Mouse (Mus musculus) layer of hippocampus, adult 6 months (tissue): ENCODE measurements around the gene Scn3b. TPM values are rescaled to one million over a fixed set of nuclear protein-coding genes. Genes with fewer than 3 reads are reported as not detected.

Experiments
- long read RNA-seq, 2 experiments: library from polyadenylated mRNA; unstranded; transcript quantifications; one replicate each; pipeline ENCODE4 v2.0.0; 2019 to 2020
- polyA plus RNA-seq: library from polyadenylated mRNA; unstranded; fragments of <200 nt; fragmentation: Nextera tagmentation; gene quantifications from 2 replicates; pipeline ENCODE4 v1.2.3, GENCODE M21; 2021

The Scn3b gene
- polyA plus RNA-seq: 63.6 and 73.1 TPM in 2 replicates
- long read RNA-seq, experiment 1, full-length matches to known transcripts: 30 of 71 reads
- long read RNA-seq, experiment 1, partial matches to known transcripts: 7 of 71 reads
- long read RNA-seq, experiment 1, other reads (novel, unspliced or antisense): 34 of 71 reads
- long read RNA-seq, experiment 2, full-length matches to known transcripts: 271 of 403 reads
- long read RNA-seq, experiment 2, partial matches to known transcripts: 18 of 403 reads
- long read RNA-seq, experiment 2, other reads (novel, unspliced or antisense): 114 of 403 reads

DNA sequence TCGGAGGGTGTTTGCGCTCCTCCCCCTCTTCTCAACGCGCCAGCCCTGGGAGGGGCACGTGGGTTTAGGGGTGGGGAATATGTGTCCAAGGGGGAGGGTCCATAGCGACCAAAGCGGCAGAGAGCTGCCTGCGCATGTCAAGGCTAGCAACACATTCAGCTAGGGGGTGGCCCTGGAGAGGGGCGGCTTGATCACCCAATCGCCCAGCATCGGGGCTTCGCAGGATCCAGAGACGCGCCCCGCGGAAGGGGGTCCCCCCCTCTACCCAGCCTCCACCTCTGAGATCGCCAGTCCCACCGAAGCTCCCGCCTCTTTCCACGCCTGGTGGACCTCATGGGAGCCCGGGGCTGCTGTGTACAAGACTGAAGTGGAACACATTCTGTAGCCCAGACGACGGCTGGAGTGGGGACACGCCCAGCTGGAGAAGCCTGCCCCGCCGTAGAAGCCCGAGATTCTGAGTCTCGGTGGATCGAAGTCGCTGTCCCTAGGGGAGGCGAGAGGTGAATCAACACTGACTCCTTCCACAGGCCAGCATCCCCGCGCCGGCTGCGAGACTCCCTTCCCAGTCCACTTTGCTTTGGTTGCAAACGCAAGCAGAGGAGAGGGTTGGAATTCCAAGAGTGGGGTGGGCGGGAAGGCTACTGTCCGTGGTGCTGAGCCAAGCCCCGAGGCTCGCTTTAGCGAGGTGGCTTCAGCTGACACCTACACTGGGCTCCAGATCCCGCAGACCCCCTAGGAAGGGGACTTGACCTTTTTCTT is at the start of gene Scn3b:
TSS of gene Scn3b (plus strand) at position 115 of the 759 bp plus-strand sequence.

Other genes starting within 250 kb of the Scn3b start
- not detected in 2 replicates for gene Olfr981, start 247.8 kb upstream of the Scn3b start, polyA plus RNA-seq
- gene Olfr982, start 195.4 kb upstream of the Scn3b start, polyA plus RNA-seq: not detected in 2 replicates
- gene Olfr983, start 175.6 kb upstream of the Scn3b start, polyA plus RNA-seq: not detected in 2 replicates
- not detected in 2 replicates for gene Olfr984, start 155.0 kb upstream of the Scn3b start, polyA plus RNA-seq
- gene Olfr985, start 139.0 kb upstream of the Scn3b start, polyA plus RNA-seq: not detected in 2 replicates
- gene Tmem225, start 121.1 kb upstream of the Scn3b start, polyA plus RNA-seq: not detected in 2 replicates
- not detected in 2 replicates for gene Olfr986, start 88.3 kb upstream of the Scn3b start, polyA plus RNA-seq
- 1.4 and 1.8 TPM in 2 replicates for gene Zfp202, start 76.9 kb upstream of the Scn3b start, polyA plus RNA-seq